Mouse (Mus musculus): Measurements from ENCODE around the gene Tpsb2.

Gene Tpsb2

DNA sequence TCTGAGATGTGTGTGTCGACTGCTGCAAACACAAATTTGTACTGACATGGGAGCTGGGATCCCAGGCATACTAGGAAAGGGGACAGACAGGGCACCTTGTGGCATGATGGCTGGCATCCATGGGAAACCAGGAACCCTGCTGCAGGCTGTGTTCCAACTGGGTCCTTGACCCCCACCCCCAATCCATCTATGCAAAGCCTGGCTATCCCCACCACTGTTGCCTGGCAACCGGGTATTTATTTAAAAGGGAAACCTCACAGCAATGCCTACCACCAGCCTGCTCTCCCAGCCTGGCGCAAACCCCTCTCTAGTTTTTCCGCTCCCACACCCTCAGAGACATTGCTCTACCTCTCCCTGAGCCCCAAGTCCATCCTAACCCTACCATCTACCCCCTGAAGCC, 41.2 kb downstream of the Tpsb2 start:
- no peak for DNase-seq (ENCODE audit: low spot score in 2 of 2)

DNA sequence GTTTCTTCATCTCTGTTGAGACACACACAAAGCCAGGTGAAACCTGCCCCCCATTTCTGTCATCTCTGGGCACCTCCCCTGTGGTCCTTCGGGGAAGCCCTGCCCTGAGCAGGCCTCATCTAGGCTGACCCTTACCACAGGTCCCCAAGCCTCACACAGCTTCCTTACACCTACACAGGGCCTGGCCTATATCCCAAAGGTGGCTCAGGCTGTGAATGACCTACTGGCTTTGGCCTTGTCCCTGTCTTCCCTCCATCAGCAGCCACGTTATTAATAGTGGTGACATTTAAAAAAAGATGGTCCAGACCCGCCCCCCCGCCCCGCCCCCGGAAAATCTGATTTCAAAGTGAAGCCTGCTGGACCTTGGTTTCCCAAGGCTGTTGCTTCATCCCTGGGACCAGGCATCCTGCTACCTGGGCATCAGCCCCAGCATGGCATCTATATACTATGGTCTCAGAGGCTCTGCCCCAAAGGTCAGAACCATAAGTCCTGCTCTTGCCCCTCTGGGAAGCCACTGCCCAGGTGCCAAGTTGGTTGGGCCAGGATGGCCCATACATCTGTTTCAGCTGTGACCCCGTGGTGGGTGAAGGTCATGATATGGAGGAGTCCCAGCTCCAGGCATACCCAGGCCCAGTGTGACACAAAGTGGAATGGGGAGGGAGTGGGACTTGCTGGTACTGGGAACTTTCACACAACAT, 42.3 kb downstream of the Tpsb2 start:
- no peak for DNase-seq (ENCODE audit: low spot score in 2 of 2)

DNA sequence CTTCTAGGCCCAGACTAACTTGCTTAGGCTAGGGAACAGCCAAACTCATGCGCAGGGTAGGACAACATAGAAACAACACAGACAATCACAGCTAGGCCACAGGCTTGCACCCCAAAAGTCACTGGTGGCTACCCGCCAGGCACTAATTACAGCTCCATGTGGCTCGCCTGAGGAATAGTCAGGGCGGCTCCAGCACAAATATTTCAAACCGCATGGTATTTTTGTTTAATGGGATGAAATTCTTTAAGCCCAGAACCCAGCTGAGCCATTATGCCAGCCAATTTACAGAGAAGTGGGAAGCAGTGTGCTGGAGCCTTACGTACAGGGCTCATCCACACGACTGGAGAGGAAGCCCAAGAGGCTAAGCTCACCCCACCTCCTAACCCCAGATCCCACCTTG, 43.5 kb downstream of the Tpsb2 start:
- DNase-seq (ENCODE audit: low spot score in 2 of 2) = no peak

DNA sequence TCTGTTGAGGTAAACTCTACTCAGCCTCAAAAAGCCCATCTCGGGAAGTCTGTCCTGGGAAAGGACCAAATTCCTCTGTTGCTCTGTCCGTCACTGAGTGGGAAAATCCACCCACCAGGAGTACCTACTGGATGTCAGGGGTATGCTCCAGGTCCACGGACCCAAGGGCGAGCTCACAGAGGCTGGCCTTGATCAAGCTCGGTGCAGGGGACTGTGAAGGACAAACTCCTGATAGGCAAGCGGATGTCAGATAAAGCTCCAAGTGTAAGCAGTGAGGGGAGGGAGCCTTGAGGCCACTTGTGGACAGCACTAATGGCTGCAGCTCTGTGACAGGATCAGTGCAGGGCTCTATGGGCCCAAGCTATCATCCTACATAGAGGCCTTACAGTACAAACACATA, 44.1 kb downstream of the Tpsb2 start:
- no peak for DNase-seq (ENCODE audit: low spot score in 2 of 2)

DNA sequence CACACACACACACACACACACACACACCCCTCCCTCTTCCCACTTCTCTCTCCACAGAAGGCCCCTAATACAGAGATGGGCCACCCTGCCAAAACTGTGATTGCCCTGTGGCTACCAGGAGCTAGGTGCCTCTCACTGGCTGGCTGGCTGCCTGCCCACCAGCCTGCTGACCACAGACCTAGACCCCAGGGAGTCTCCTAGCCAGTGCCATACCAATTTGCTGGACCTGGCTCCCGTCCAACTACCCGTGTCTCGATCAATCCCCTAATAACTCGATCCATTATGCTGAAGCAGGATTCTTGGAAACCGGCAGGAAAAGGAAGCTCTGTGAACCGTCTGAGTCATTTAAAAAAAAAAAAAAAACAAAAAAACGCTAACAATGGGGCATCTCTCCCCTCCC, 44.7 kb downstream of the Tpsb2 start:
- DNase-seq (ENCODE audit: low spot score in 2 of 2) = peak in 1 of 2 experiments; percentile 40

DNA sequence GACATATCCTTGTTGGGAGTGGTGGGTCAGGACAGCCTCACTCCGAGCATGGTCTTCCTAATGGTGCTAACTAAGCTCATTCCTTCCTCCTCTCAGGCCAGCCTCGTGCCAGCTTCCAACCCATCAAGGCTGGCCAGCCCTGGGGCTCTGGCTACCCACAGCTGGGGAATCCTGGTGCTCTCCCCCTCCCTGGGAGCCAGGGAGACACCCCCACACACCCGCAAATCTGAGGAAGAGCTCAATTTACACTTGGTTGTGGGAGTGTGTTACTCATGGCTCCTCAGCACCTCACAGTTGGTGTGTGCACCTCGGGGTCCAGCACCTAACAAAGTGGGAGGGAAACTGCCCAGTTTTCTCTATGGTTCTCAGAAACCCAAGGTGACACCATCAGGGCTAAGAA, 45.1 kb downstream of the Tpsb2 start:
- no peak for DNase-seq (ENCODE audit: low spot score in 2 of 2)

DNA sequence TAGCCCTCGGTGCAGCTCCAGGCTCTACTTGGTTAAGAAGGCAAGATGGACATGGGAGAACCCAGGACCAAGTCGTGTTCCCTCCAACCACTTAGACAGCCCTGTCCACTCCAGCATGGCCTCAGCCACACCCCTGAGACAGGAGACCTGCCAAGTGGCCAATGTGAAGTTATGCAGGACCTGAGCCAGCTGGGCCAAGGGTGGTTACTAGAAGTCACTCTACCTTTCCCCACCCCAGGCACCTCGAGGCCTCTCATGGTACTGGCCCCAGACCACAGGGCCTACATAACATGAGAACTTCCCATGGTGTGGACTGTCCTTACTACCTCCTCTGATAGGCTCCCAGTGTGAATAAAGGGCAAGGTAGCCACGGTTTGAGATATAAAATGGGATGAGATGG, 48.1 kb downstream of the Tpsb2 start:
- DNase-seq (ENCODE audit: low spot score in 2 of 2) = no peak

DNA sequence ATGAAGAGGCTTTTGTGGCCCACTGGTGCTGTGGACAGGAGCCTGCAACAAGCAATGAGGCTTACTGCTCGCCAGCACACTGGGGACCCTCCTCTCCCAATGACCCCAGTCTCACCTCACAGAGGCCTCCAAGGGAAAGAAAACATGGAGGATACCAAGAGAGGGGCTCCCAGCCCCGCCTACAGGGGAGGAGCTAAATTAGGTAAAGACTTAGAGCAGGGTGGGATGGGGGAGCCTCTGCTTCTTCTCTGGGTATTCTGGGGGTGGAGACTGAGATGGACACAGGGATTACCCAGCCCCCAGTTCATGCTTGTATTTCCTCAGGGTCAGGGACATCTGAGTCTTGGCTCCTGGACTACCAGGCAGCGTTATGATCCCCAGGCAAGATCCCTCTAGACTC, 48.8 kb downstream of the Tpsb2 start:
- no peak for DNase-seq (ENCODE audit: low spot score in 2 of 2)

DNA sequence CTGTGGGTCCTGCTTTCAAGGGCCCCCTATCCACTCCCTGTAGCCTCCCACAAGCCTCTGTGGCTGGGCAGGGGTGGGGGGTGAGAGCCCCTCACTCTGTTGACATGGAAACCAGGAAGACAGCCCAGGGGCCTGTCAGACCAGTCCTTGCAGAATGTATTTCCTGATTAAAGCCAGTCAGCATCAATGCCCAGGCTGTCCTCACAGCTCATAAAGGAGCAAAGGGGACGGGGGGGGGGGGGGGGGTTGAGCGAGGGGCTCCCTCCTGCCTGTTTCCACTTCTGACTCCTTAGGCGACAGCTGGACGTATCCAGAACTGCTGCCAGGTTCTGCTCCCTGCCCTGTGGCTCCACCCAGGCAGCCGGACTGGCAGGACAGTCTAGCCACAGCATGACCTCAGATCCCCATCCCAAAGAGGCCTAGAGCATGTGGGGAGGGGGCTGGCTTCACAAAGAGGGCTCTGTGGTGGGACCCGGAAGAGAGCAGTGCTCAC, 49.4 kb downstream of the Tpsb2 start:
- no peak for DNase-seq (ENCODE audit: low spot score in 2 of 2)

DNA sequence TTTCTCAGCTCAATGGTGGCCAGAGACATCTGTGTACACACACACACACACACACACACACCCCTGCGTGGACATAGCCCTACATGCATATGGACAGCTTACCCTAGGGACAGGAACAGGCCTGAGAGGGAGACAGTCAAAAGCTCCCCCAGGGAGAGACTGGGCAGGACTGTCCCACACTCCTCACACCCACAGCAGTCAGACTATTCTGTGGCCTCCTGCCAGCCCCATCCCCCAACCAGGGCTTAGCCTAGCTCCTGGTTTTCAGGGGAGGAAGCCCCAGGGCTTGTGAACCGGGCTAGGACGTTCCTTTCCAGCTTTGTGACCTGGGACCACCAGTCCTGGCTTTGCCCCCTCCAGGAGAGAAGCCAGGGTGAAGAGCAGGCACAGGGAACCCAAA, 50.1 kb downstream of the Tpsb2 start:
- DNase-seq (ENCODE audit: low spot score in 2 of 2) = peak in 1 of 2 experiments; percentile 33

DNA sequence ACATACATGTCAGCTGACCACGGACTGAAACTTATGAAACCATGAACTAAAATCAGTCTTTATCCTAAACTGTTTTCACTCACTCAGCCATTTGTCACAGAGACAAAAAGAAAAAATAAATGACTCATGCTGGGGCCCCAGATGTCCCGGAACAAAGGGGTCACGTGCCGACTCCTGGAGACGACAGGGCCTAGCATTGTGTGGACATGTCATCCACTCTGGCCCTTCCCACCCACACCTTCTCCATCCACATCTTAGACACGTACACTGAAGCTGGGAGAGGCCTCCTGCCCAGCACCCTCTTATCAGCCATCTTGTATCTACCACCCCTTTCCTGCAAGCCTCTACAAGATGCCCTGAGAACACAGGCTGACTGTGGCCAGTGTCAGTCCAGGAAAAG, 51.9 kb downstream of the Tpsb2 start:
- no peak for DNase-seq (ENCODE audit: low spot score in 2 of 2)
